Mouse (Mus musculus) small intestine, adult 2 months (tissue): Measurements from ENCODE around the gene Atxn7l1.

Experiments used
- CTCF ChIP-seq: fragments of 200-500 bp; IDR thresholded peaks from 2 replicates; pipeline ENCODE4 v1.5.1; 2012; ENCODE audit warnings: low read depth, mild to moderate bottlenecking, control low read depth, inconsistent platforms, low read length, moderate library complexity, mixed read lengths; ENCODE audit not compliant: insufficient replicate concordance, insufficient read length; ENCODE audit errors: extremely low read depth
- POLR2A ChIP-seq: fragments of 200-500 bp; IDR thresholded peaks from 2 replicates; pipeline ENCODE4 v1.6.1; 2012; ENCODE audit warnings: low read depth, mild to moderate bottlenecking, control low read depth, inconsistent platforms, low read length, moderate library complexity

DNA sequence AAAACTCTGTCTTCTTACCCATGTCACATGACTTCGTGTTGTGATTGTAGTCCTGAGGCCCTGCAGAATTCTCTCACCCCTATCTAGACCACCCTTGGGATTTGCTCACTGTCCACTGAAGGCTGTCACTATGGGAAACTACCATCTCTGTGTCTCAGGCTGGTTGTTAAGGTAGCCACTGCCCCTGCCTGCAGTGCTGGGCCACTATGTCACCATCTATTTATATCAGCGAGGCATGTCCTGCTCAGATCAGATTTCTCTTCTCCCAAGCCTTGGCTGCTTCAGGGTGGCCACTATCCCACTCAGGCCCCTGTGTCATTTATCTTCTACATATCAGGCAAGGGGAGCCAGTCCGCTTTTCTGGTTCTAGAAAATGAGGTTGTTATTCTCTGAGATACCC is 8.4 kb upstream of the Atxn7l1 start:
- TF ChIP-seq POLR2A (no peak), CTCF (no peak)
